Mouse (Mus musculus) bone marrow macrophage, adult 2 months (primary cell): ENCODE results near the gene Gjd2.

ENCODE experiments used
- CTCF ChIP-seq: IDR thresholded peaks from 2 replicates; pipeline ENCODE4 v1.5.1; 2012; ENCODE audit warnings: low read depth, mild to moderate bottlenecking, low read length, moderate library complexity
- POLR2A ChIP-seq: IDR thresholded peaks from 2 replicates; pipeline ENCODE4 v1.6.1; 2012; ENCODE audit warnings: mild to moderate bottlenecking, low read depth, low read length, borderline replicate concordance

GRCm38 (mm10) chr2:113996930-113997329 lies 16.5 kb downstream of the Gjd2 start:
- TF ChIP-seq CTCF (no peak), POLR2A (no peak)
